Mouse (Mus musculus): ENCODE results near the gene Sdk1.

Sdk1 gene

GRCm38 (mm10) chr5:141985551-141985950 lies 744.3 kb downstream of the Sdk1 start:
- in situ Hi-C loops (cut with MboI, MseI): no loop called here

- in situ Hi-C loops (cut with MboI, MseI): no loop called here
Measured at GRCm38 (mm10) chr5:141987287-141987799, 746.1 kb downstream of the Sdk1 start.

DNA sequence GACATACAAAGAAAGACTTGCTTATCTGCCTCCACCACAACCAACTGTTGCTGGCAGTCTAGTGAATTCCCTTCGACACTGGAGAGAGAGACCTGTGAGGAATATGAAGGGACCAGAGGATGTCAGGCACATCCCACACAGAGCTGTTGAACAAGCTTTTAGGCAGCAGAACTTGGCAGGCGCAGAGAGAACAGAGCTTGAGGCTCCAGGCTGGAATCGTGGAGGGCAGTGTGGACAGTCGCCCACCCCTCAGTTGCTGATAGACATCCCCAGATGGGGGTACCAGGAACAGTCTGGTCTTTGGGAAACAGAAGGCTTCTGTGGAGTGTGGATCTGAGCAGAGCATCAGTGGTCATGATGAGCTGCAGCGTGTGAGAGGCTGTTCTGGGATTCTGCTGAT lies 747.4 kb downstream of the Sdk1 start:
- in situ Hi-C loops (cut with MboI, MseI): no loop called here

DNA sequence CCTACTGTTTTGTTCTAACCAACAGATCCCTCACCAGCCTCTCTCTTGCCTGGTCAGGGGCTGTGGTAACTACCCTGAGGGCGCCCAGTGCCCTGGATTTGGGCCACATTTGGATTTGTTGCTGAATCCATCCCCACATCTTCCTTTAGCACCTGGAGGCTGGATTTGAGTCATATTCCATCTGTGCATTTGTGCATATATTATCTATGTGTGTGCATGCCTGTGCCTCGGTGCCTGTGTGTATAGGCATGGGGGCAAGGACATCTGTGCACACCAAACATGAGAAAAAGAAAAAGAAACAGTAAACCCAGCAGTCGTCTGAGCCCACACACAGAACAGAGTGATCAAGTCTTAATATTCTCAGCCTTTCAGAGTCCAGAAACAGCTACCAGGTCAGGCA lies 752.9 kb downstream of the Sdk1 start:
- in situ Hi-C loops (cut with MboI, MseI): no loop called here

DNA sequence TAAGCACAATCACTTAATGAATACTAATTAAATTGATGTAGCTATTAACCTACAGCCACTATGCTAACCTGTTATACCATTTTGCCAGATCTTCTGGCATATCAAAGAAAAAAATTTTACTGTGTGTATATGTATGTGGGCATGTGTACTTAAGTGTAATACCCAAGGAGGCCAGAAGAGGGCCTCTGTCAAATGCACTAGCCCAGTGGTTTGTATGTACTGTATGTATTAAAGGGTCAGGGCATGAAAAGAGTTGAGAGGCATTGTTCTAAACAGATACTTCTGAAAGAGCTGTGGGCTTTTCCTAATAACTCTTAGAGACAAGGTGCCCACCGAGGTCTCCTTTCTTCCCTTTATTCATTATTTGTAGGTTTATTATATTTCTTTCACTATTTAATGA lies 759.0 kb downstream of the Sdk1 start:
- in situ Hi-C loops (cut with MboI, MseI): no loop called here

- in situ Hi-C loops (cut with MboI, MseI): no loop called here
Measured at GRCm38 (mm10) chr5:142001131-142001530, 759.8 kb downstream of the Sdk1 start.

- in situ Hi-C loops (cut with MboI, MseI): no loop called here
Measured at GRCm38 (mm10) chr5:142001973-142002372, 760.7 kb downstream of the Sdk1 start.

GRCm38 (mm10) chr5:142010189-142010588 lies 768.9 kb downstream of the Sdk1 start:
- in situ Hi-C loops (cut with MboI, MseI): no loop called here

DNA sequence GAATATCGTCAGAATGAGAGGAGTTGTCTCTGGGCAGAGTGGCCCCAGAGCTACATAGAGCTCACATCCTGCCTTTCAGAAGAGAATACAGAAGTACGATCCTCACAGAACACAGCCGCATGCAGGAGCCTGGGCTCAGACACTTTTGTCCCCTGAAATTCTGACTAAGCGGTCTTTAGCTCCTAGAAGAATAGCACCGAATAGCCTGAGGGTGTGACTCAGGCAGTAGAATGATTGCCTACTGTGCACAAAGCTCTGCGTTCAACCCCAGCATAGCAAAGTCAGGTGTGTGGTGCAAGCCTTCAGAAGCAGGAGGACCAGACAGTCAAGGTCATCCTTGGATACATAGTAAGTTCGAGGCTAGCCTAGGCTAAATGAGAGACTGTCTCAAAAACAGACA lies 775.7 kb downstream of the Sdk1 start:
- in situ Hi-C loops (cut with MboI, MseI): no loop called here

DNA sequence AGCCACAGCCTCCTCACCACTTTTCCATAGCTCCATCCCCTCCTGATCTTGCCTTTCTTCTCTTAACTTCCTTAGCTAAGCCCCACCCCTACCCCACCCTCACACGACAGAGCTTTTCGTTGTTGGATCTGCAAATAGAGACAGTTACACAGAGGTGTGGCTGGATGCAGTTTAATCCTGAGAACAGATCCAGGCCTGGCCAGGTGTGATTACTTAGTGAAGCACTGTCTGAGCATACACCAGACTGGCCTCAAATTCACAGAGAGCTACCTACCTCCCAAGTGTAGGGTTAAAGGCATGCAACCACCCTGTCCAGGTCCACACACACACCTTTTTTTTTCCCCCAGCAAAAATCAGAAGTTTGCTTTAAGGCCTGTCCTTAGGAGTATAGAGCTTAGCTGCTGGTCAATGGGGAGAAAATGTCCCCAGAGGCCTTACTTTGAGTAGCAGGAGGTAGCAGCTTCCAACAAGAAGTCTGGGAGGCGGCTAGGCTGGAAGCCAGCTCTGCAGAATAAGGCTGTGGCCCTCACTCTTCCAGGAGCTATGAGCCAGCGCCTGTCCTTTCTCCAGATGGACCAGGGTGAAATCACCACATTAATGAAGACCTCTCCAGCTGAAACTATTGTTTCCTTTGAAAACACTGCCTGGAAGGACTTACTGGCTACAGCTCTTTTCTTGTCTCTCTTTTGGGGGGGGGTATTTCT lies 781.7 kb downstream of the Sdk1 start:
- in situ Hi-C loops (cut with MboI, MseI): no loop called here

- in situ Hi-C loops (cut with MboI, MseI): no loop called here
Measured at GRCm38 (mm10) chr5:142024448-142024847, 783.2 kb downstream of the Sdk1 start.

DNA sequence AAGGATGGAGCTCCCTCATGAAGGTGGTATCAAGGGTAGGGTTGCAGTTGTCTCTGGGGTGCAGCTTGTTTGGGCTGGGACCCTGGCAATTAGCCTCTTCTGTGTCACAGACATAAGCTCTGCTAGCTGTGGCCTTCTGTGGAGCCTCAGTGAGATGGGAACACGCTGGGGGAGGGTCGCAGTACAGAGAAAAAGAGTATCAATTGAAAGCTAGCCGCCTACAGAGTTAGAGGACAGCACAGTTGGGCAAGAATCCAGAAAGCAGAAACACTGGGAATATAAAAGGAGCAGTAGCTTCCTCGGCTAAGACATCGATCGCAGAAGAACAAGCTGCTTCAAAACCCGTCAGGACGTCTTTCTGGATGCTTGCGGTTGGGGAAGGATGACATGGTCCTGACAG lies 795.2 kb downstream of the Sdk1 start:
- in situ Hi-C loops (cut with MboI, MseI): loop anchor here (10.0 kb wide), 1 partner anchor 1728 kb away; no protein-coding TSS in a partner anchor

- in situ Hi-C loops (cut with MboI, MseI): loop anchor here (10.0 kb wide), 1 partner anchor 1726 kb away; no protein-coding TSS in a partner anchor
Measured at GRCm38 (mm10) chr5:142039236-142039635, 797.9 kb downstream of the Sdk1 start.

DNA sequence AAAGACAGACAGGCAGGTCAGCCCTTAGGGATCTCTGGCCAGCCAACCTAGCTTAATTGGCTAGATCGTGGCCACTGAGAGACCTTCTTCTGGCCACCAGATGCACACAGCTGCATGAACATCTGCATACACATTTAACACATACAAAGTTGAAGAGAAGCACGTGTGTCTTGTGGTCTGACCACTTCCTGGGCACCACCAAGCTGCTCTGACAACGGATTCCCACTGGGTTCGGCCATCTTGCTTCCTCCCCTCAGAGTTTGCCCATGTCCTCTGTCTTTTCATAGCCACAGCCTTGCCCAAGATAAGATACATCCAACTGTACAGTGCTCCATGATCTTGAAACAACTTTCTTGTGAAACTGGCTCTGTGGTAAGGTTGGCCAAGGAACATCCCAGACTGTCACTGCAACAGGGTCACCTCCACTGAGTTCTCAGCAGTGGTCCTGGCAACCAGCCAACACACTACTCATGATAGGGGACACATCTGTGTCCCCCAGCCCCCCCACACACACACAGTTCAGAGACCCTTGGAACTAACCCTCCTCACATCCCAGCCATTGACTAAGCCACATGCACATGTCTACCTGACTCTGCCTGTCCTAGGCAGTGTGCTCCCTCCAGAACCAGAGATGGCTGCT lies 798.7 kb downstream of the Sdk1 start:
- in situ Hi-C loops (cut with MboI, MseI): loop anchor here (10.0 kb wide), 1 partner anchor 1725 kb away; no protein-coding TSS in a partner anchor

- in situ Hi-C loops (cut with MboI, MseI): no loop called here
Measured at GRCm38 (mm10) chr5:142041226-142041802, 800.0 kb downstream of the Sdk1 start.

DNA sequence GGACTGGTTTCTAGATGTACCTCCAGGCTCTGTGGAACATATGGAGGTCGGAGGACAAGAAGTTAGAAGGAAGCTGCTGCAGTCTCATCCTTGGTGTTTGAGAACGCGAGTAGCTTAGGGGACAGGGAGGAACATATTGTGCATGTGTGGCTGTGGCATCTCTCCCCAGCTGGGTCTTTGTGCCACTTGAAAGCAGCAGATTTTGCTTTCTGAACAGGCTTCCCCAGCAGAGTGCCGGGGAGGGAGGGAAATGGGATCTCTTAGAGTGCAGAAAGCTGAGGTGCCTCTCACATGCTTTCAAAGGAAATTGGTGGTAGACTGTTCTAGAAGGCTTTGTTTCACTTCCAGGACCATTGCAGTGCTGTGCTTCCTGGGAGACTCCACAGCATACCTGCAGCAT lies 820.5 kb downstream of the Sdk1 start:
- in situ Hi-C loops (cut with MboI, MseI): no loop called here

- in situ Hi-C loops (cut with MboI, MseI): no loop called here
Measured at GRCm38 (mm10) chr5:142071322-142071721, 830.0 kb downstream of the Sdk1 start.

DNA sequence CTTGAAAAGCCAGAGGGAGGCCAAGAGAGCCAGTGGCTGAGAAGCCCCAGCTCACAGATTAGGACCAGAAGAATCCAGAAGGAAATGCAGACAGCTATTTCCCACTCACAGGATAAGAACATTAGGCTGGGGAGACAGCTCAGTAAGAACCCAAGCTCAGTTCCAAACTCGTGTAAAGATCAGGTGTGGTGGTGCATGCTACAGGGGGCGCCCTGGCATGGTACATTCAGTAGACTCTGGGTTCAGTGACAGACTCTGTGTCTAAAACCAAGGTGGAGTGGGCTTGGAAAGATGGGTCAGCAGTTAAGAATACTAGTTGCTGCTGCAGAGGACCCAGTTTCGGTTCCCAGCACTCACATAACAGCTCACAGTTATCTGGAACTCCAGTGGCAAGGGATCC lies 832.6 kb downstream of the Sdk1 start:
- in situ Hi-C loops (cut with MboI, MseI): no loop called here

DNA sequence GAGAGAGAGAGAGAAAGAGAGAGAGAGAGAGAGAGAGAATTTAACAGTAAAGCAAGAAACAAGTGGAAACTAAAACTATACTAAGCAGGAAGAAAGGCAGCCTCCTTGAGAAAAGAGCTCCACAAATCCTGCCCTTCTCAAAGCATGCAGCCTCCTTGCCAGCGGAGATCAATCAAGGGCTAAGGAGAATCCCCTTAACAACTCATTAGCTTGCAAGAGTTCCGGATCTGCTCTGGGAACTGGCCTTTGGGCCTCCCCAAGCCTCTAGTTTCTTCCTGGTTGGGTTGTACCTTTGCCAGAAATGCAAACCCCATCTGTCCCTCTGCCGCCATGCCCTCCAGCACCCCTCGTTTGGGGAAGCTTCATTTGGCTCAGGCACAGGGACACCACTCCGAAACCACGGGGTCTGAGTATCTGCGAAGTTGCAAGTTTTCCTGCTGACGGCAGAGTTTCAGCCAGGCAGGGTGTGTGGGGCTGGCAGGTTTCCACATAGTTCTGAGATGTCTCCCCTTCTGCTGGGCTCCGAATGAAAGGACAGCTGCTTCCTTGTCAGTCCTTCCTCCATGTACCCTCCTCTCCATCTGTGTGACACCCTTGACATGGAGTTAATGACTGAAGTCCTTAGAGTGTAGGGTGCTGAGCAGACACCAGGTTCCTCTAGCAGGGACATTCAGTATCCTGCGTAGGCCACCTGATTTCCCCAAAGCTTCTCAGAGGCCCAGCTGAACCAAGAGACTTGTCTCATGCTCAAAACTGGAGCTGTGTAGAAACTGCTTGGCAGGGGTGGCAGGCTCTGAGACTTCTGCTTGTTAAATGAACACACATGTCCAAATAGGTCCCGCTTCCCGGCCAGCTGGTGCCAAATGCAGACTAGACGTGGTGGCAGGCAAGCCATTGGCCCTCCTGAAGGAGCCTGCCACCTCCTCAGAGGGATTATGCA lies 833.5 kb downstream of the Sdk1 start:
- in situ Hi-C loops (cut with MboI, MseI): no loop called here

- in situ Hi-C loops (cut with MboI, MseI): no loop called here
Measured at GRCm38 (mm10) chr5:142080661-142081060, 839.4 kb downstream of the Sdk1 start.

- in situ Hi-C loops (cut with MboI, MseI): no loop called here
Measured at GRCm38 (mm10) chr5:142081076-142081475, 839.8 kb downstream of the Sdk1 start.
